Mouse (Mus musculus) spleen, postnatal 36 days (tissue): ENCODE measurements at regions not wholly inside any gene's neighbourhood (a gene's known extent, or its start where the extent isn't known, plus 50 kb on each side); places are given as distances from the start of the nearest gene placed in this dataset.

ENCODE experiments used
- DNase-seq, 2 experiments: peaks; one replicate each; pipeline ENCODE4 v3.0.0; 2022; ENCODE audit warnings: low spot score in 2 of 2, mixed read lengths in 1 of 2

DNA sequence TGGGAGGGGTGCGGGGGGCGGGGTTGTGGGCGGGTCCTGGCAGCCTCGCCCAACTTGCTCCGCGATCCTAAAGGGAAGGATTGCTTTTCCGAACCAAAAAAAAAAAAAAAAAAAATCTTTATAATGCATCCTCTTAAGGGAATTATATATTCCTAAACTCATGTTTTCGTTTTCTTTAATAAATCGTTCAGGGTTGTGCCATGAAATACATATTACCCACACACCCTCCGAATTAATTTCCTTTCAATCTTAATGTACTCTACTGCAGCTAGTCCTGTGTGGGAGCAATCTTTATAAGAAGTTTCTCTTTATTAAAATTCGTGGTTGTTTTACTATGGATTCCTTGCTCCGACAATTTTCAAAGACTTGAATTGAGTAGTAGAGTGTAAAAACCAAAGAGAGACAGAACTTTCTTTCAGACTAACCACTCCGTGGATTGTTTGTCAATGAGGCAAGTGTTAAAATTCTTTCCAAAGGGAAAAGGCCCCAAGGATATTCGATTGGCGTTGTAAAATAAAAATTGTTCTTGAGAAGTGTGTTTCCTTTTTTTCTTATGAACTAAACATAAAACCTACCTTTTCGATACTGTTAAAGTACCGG lies 253.6 kb upstream of the Nfe2l3 start:
- DNase-seq: no peak

DNA sequence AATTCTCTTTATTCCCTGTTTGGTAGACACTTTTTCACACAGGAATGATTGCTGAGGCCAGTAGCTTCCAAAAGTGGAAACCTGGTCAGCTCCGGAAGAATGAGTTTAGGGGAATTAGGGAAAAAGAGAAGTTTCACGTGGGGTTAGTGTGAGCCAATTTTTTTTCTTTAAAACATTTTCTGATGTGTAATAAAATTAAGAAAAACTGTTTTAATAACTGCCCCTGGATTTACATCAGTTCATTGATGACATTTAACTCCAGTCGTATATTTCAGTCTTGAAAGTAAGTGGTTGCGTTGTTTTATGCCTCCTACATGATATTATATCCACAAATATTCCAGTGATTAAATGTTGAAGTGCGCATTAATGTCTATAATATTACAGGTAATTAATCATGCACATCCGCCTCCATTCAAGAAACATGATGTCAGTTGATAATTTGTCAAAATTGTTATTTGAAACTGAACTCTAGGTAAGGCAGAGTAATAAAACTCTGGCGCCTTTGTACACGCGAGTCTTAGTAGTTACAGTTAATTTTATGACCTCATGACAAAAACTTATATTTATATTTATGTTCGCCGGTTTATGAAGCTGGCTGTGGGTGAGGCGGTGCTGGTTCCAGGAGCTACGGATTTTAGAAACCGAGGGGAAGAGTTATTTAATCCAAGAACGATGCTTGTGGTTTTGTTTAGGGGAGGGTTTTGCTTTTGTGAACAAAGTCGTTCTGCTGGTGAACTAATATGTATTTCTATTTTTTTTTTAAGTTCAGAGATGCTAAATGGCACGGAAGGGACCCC lies 252.5 kb upstream of the Nfe2l3 start:
- DNase-seq: no peak

DNA sequence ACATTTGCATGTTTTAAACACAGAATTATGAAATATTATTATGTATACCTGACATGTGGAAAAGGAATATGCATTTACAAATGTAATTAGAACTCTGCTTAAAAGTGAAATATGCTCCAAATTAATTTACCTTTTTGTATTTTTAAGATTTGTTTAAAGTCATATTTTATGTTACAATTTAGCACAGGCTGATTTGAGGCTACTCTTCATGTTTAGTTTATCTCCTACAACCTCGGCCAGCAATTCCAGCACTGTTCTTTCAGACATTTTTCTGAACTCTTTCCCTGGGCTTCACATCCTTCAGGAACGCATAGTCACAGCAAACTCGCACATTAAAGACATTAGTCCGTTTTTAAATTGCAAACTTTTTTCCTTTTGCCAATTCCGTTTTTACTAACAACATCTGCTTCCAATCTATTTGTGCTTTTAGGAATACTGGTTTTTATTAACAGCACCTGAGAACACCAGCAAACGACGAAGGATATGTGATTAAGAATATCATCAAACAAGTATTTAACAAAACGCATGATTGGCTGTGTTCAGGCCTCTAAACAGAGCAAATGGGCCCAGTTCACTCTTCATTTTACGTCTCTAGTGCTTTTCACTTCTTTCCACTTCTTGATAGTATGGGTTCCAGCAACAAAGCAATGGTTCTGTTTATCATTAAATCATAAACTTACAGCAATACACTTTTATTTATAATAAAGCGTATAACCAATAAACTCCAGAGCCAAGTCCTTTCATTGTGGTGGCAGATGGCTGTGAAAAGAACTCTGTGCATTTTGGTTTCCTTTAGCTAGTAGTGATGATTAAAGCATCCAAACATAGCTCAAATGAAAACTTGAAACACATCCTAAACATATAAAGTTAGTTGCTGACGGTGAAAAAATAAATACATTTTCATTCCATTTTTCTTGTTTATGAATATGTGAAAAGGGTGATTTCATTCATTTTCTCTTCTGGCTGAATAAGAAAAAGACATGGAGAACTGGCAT lies 251.3 kb upstream of the Nfe2l3 start:
- no peak for DNase-seq

DNA sequence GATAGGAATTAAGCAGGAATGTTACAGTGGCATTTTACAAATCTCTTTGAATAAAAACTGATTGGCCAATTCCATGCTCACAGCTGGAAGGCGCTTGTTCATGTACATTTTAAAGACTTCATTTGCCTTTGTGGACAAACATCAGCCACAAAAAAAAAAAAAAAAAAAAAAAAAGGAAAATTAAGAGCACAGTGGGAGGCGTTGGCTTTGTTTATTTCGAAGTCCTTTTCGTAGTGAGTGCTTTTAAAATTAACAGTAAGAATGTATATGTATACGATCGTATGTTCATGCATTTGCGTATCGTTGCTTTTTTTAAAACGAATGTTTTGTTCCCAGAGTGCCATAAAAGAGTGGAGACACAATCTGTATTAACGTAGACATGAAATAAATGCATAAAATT lies 250.6 kb upstream of the Nfe2l3 start:
- no peak for DNase-seq

DNA sequence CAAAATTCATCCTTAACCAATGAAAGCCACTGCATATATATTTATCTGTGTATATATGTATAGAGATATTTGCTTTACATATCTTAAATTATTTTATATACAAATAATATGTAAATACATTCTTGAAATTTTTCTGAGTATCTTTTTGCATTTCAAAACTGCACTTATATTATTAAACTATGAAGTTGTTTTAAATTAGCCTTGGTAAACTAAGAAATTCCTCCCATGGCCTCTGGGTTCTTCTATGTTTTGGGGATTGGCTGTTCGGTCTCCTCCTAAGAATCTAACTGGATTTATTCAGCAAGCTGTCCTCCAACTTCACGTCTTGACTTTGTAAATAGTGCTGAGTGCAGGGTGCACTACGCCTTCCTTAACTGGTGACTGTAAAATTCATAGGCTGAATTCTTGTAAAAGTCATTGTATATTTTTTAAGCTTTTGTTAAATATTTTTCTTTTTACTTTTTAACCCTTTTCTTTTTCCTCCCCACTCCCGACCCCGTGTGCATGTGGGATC lies 249.6 kb upstream of the Nfe2l3 start:
- DNase-seq: no peak

DNA sequence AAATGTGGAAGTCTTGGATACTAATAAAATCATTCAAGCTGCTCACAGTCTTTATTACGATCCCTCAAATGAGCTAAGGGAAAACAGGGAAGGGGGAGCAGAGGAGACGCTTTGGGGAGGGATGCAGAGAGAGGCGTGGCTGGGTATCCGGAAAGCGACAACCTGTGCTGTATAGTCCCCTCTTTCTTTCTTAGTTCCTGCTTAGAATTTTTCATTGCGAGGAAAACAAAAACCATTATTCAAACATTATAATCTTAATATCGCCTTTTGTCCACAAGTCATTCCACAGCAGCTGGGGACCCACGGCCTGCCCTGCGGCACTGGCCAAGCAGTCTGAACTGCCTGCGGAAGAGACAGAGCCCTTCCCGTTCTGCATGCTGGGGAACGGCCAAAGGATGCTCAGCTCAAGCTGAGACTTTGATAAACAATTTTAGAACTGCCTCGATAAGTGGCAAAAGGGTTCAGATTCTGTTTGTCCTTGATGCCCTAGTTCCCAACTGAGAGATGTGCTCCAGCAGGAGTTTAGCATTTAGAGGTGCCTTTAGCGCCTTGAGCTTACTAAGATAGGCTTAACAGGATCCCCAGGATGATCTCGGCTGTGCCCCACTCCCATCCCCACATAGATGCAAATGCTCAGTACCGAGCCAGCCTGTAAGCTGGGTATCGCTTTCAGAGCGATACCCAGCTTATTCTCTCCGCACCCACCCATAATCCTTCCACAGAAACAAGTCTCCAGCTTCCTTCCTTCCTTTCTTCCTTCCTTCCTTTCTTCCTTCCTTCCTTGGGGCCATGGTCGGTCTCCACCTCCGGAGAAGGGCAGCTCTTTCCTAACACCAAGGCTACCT lies 248.7 kb upstream of the Nfe2l3 start:
- DNase-seq: no peak

DNA sequence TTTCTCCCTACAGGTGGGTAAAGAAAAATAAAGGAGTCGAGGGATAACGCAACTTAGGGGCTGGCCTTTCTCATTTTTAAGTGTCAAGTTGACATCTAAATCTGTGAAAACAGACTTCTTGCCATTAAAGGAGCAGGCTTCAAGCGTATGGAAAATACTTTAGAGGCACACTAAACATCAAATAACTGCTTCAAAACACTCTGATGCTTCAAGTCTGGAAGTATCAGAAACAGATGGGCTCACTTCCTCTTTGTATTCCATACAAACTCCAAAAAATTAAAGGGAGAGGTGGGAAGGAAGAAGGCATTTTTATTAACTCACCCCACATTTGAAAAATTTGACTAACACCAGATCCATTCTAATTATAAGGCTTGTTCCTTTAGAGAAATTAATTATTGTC lies 248.0 kb upstream of the Nfe2l3 start:
- DNase-seq: no peak

DNA sequence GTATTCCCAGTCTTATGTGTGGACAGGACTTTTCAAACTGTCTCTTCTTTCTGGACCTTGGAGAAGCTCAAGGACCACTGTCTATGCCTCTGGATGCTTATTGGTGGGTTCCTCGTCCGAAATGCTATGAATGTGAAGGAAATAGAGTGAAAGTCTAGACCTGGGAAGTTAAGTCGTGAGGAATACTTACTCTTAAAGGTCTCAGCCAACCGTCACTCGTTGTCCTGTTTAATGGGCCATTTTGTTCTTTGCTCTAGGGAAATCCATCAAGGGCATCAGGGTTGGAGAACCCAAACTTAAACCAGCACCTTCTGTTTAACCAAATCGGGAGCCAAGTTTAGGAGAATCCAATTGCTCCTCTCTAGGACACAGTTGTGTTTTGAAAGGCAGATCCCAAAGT lies 247.3 kb upstream of the Nfe2l3 start:
- DNase-seq: no peak

DNA sequence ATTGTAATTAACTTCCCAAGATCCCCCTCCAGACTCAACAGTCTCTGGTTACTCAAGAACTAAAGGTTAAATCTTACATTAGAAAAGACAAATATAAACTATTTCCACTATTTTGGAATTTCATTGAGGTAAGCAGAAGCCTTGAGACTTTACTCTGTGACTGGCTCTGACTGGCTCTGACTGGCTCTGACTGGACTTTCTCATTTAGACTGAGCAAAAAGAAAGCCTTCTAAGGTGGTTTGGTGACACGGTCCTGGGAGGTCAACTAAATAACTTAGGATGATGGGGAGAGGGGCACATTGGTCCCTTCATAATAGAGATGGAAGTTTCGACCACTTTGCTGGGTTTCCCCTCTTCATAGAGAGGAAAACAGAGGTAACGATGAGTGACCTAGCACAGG lies 243.3 kb upstream of the Nfe2l3 start:
- no peak for DNase-seq

DNA sequence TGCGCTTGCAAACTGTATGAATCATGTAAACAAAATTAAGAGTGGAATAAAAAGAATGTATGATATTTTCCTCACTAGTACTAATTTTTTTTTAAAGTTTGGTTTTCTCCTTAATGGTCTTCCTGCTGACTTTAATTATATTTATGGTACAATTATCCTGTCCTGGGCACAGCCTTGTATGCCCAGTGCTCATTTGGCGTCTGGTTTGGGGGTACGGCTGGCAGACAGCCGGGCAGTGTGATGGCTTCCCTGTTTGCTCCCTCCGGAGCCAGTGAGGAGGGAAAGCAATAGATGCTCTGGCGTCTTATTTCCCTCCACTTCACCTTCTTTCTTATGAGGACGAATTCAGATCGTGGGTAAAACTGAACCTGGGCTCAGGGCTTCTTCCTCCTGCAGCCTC lies 239.6 kb upstream of the Nfe2l3 start:
- no peak for DNase-seq

DNA sequence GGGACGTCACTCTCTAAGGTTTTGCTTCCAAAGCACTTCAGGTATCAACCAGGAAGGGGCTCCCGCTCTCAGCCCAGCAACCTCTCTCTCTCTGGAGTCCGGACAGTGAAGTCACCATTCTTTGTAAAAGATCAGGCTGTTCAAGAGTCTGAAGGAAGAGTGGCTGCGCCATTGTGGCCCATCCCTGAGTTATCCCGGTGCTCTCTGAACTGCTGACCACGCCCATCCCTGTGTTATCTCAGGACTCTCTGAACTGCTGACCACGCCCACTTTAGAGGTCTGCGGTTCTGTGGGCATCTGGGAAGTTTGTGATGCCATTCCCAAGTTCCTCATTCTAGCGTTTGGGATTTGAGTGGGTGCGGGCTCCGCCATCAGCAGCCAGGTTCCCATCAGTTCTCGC lies 239.1 kb upstream of the Nfe2l3 start:
- no peak for DNase-seq

DNA sequence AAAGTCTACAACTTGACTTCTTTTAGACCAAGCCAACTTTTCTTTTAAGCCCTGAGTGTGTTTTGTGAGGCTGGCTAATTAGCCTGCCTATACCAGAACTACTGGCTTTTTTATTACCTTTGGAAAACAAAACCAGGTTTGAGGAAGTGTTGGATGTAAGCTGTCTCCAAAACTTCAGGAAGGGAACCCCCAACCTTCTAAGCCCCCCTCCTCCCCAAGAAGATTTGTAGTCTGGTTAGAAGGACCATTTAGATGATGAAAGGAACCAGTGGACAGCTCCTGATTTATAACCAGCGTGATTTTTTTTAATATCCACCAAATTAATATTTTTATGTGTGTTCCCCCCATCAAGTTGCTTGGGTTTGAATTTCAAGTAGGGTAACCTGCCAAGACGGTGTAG lies 236.1 kb upstream of the Nfe2l3 start:
- no peak for DNase-seq

DNA sequence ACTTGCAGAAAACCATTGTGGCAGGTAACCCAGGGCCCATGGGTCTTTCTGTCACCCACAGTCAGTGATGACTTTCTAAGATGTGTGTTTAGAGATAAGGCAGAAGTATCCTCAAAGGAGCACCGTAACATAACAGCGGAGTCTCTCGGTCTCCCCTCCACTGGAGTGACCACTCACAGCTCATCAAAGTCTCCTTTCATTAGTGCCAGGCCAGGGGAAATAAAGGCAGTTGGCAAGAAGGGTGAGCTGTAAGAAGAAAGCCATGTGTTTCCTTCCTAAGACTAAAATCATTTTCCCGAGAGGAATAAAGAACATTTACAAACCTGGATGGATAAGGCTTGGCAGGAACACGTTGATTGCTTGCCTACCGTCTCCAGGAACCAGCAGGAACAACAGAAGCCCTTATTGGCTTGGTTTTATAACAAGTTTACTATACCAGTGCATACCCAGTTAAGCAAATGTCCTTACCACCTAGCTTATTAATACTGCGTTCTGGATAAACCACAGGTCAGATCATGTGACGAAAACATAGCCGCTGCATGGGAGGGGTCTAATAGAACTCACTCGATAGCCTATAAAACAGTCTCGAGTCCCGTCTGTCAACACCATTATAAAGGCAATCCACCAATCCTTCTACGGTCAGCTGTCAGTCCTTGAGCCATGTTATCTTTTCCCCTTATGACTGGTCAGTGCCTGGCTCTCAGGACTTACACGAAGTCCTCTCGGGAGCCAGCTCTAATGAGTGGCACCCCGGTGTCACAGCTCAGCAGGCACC lies 235.3 kb upstream of the Nfe2l3 start:
- no peak for DNase-seq

DNA sequence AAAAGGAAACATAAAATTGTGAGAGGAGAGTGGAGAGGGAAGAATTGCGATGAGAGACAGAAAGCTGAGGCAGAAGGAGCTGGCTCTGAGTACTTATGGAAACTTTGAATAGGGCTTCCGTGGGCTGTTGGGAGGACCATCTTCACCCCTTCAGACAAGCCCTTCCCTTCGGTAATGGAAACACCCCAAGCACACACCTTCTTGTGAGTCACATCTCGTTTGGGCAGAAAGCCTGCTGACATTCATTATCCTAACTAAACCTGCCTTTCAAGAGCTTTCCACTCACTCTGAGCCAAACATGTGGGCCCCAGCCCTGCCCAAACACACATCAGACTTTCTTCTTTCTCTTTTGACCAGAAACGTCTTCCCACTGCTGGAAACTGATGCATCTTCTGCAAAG lies 232.3 kb upstream of the Nfe2l3 start:
- no peak for DNase-seq

DNA sequence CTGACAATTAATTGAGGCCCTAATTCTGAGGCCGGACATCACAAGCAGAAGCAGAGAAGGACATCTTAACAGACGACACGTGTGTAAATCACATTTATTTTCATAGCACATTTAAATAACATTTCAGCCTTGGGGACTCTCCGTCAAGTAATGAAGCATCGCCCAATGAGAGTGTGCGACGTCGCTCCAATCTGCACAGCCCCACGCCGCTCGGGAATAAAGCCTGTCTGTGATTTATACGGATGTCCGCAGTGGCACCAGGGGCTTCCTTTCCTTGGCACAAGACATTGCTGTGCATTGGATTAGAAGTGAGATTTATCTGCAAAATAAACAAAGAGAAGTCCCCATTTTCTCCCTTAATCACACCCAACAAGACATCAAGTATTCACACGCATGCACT lies 231.6 kb upstream of the Nfe2l3 start:
- DNase-seq: no peak

DNA sequence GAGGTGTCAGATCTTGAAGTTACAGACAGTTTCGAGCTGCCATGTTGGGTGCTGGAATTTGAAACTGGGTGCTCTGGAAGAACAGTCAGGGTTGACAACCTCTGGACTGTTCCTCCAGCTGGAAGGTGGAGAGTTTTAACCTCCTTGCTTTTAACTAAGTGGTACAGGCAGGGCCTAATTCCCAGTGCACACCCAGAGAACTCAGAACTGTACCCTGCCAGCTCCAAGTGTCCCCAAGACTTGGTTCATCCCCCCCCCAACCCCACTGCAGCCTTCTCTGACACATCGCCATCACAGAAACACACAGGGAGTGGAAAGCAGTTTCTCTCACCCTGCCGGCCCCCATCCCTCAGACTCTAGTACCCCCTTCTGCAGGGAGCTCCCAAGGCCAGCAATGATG lies 228.2 kb upstream of the Nfe2l3 start:
- no peak for DNase-seq

DNA sequence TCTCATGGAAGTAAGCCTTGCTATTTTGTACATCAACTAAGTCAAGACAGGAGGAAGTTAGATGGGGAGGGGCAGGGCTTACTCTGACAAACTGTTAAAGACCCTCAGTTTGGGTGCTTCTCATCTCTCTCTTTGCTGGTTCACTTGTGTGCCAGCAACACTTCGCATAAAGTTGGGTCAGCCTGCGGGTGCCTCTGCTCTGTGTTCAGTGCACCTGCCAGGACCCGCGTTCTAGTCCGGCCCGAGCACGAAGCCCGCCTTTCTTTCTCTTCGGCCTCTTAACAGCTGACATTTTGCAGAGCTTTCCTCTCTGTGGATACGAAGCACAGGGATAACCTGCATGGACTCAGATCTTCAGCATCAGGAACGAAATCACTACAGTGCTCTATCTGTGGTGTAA lies 227.1 kb upstream of the Nfe2l3 start:
- no peak for DNase-seq

DNA sequence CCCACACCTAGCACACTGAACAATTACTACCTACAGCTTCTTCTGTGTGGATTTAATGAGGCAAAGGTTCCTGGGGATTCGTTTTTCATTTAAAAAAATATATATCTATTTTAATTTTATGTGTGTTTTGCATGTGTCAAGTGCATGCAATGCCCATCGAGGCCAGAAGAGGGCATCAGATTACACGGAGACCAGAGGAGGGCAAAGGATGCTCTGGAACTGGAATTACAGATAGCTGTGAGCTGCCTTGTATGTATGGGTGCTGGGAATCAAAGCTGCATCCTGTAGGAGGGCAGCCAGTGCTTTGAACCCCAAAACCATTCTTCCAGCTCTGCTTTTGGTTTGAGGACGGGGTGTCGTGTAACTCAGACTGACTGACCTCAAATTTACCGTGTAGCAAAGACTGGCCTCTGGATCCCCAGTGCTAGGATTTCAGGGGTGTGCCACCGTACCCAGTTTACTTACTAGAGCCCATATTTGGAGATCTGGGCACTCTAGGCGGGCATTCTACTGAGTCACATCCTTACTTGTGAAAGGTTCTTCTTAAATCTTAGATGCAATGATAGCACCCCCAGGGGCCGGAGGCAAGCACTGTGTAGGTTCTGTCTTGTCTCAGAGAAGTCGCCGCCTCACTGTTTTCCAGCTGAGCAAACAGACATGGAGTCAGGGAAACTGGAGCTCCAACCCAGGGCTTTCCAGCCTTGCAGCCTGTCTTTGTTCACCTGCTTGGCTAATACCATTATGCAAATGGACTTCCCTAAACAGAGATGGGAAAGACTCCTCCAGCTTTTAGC lies 225.6 kb upstream of the Nfe2l3 start:
- DNase-seq: peak; percentile 6 to 17

DNA sequence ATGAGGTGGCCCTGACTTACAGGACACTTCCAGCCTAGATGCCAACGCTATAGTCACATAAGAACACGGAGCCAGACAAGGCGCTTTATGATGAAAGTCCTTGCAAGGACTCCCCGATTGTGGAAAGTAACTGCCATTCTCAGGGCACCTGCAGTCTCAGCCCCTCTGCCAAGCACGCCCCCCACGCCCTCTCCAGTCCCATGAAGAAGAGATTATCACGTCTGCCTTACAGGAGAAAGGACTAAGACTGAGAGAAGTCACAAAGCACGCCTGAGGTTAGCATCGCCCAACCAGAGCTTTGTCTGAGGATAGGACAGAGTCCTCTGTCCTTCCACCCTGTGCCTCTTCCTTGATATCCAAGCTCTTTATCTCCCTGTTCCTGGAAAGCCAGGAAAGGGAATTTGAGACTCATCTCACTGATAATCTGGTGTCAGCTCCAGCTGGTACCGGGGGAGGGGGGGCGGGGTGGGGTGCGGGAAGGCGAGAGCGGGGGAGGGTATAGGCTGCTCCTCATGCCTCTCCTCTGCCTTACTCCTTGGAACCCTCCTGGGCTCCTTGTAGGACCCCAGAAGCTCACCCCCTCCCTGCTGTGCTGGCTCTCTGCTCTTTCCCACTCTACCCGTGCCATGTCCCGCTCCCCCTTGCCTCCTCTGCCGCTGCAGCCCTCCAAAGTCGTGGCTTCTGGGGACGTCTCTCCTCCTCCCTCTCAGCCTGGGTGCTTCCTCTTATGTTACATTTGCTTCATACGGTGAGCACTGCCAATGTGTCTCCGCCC lies 224.7 kb upstream of the Nfe2l3 start:
- no peak for DNase-seq
